Mouse (Mus musculus): ENCODE results near the gene Lrsam1. TPM values are rescaled to one million over a fixed set of nuclear protein-coding genes. Genes with fewer than 3 reads are reported as not detected.

The Lrsam1 gene
- total RNA-seq, 1 experiment from 2014 or later = 5.1 TPM

DNA sequence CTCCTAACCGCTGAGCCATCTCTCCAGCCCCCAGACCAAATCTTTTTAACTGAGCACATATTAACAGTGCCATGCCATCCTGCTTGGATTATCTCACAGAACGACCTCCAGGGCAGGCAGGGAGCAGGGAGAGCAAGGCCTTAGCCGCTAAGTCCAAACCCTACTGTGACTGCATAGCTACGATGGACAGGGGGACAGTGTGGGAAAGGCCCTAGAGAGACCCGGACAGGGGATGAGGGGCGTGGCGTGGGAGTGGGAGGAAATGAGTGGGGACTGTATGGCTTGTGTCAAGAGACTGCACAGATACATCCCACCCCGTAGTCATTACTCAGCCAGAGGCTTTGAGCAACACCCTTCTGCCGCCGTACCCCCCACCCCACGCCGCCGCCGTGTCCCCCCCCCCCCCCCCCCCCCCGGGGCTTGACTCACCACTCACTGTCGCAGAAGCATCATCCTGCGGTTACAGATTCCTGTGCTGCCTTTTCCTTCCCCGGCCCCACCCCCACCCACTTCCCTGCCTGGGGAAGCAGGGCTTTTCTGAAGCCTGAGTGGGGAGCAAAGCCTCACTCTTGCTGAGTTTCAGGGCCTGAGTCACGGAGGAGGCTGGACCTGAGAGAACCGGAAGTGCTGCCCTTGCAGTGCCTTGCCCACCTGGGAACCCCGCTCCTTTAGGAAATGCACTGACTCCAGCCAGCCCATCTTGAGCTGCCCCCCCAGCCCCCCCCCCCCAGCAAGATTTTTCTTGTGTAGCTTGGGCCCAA, 79.0 kb downstream of the Lrsam1 start:
- peak; percentile 43 to 47; a peak in 3 of 4 replicates for ATAC-seq (replicated peaks in 1 of 2; ENCODE audit: insufficient read depth in 1 of 2, low FRiP score in 2 of 2, low TSS enrichment in 1 of 2, low read depth in 1 of 2, poor library complexity in 2 of 2, severe bottlenecking in 2 of 2)

DNA sequence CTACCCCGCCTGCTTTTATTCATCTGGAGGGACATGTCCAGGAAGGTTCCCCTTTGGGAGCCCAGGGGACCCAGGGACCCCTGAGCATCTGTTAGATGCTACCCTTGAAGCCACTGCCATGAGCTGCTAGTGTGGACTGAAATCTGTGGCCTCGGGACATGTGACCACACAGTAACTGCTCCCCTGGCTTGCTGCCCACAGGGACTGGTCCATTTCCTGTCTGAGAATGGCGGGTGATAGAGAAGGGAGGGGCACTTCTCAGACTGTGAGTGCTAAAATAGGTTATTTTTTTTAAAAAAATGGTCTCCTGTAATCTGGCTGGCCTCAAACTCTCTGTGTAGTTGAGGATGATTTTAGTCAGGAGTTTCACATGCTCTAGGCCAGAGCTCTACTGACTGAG, 79.7 kb downstream of the Lrsam1 start:
- ATAC-seq (replicated peaks in 1 of 2; ENCODE audit: insufficient read depth in 1 of 2, low FRiP score in 2 of 2, low TSS enrichment in 1 of 2, low read depth in 1 of 2, poor library complexity in 2 of 2, severe bottlenecking in 2 of 2) = 0 out of 4 replicates have a peak, but pooled peaks of 1 of the 2 experiments have one; percentile 19

DNA sequence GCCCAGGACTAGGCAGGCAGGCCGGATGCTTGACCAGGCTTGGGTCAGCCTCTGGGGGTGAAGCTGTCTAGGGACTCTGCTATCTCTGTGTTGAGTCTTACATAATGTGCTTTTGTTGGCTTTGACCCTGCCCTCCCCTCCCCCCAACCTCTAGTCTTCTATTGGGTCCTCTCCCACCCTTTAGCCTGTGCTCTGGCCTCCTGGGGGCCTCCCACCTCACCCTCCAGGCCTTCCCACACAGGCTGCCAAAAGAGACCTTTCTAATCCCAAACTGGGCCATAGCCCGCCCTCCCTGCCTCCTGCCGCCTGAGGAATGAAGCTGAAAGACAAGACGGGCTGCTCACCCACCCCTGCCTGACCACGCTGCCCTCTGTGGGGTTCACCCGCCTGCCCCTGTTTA, 80.4 kb downstream of the Lrsam1 start:
- ATAC-seq (replicated peaks in 1 of 2; ENCODE audit: insufficient read depth in 1 of 2, low FRiP score in 2 of 2, low TSS enrichment in 1 of 2, low read depth in 1 of 2, poor library complexity in 2 of 2, severe bottlenecking in 2 of 2) = no peak

DNA sequence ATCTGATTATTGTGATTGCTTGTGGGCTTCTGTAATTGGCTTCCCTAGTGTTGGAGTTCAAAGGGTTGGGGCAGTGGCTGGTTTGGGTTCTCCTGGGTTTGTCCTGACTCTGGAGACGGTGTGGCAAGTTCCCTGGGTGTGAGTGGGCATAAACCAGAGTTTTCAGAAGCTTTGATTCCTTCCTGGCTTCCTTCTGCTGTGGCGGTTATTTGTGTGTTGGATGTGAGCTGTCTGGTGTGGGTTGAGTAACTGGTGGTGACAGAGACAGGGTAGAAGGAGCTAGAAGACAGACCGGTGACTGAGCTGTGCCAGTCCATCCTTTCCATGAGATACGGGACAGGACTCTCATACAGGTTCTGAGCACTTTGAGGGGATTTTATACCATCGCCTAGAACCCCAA, 81.8 kb downstream of the Lrsam1 start:
- no peak for ATAC-seq (replicated peaks in 1 of 2; ENCODE audit: insufficient read depth in 1 of 2, low FRiP score in 2 of 2, low TSS enrichment in 1 of 2, low read depth in 1 of 2, poor library complexity in 2 of 2, severe bottlenecking in 2 of 2)

DNA sequence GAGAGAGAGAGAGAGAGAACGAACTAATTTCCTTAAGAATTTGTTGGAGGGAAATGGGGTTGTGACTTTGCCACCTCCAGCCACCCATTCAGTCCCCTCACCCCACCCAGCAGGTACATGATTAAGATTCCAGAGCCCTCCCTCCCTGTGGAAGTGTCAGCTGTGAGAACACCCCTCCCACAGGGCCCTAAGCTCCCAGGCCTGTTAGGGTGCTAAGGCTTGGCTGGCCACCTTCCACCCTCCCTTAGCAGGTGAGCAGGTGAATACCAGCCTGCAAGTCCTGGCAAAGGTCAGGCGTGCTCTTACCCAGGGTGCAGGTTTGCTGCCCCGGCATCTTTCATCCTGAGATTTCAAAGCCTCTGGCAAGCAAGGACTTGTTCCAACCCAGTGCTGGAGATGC, 83.0 kb downstream of the Lrsam1 start:
- no peak for ATAC-seq (replicated peaks in 1 of 2; ENCODE audit: insufficient read depth in 1 of 2, low FRiP score in 2 of 2, low TSS enrichment in 1 of 2, low read depth in 1 of 2, poor library complexity in 2 of 2, severe bottlenecking in 2 of 2)

DNA sequence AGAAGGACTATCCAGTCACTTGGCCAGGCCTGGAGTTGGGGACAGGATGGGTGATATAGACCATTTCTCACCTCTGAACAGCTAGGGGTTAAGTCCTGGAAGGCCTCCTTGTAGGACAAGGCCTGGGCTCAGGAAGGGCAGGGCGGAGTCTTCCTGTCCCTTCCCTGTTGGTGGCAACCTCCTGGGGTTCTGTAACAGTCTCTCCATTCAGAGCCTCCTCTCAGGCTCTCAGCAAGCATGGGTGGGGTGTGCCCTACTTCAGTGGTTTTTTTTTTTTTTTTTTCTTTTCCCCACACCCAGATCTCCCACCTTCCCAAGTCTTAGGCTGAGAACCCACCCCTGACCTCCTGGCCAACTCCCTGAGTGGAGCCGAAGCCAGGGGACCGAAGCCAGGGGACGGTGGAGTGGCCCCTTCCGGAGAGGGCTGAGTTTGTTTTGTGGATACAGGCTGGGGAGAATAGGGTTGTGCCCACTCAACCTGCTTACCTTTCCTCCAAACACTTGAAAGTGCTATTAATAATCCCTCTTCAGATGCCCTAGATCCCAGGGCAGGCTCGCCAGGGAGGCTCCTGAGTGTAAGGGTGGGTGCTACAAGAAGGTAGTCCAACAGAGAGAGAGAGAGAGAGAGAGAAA, 83.5 kb downstream of the Lrsam1 start:
- no peak for ATAC-seq (replicated peaks in 1 of 2; ENCODE audit: insufficient read depth in 1 of 2, low FRiP score in 2 of 2, low TSS enrichment in 1 of 2, low read depth in 1 of 2, poor library complexity in 2 of 2, severe bottlenecking in 2 of 2)

DNA sequence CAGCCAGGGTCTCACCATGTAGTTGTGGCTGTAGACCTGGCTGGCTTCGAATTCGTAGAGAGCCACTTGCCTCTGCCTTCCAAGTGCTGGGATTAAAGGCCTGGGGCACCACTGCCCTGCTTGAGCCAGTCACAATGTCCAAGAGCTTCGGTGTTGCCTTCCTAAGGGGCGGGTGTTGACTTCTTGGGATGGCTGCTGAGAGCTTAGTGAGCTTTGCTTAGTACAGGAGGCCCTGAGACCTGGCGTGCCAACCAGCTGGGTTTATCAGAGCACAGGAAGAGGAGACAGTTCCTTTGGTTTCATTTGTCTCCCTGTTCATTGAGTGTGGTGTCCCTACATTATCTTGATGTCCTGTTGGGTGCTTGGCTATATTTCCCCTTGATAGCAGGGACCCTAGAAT, 84.1 kb downstream of the Lrsam1 start:
- no peak for ATAC-seq (replicated peaks in 1 of 2; ENCODE audit: insufficient read depth in 1 of 2, low FRiP score in 2 of 2, low TSS enrichment in 1 of 2, low read depth in 1 of 2, poor library complexity in 2 of 2, severe bottlenecking in 2 of 2)

DNA sequence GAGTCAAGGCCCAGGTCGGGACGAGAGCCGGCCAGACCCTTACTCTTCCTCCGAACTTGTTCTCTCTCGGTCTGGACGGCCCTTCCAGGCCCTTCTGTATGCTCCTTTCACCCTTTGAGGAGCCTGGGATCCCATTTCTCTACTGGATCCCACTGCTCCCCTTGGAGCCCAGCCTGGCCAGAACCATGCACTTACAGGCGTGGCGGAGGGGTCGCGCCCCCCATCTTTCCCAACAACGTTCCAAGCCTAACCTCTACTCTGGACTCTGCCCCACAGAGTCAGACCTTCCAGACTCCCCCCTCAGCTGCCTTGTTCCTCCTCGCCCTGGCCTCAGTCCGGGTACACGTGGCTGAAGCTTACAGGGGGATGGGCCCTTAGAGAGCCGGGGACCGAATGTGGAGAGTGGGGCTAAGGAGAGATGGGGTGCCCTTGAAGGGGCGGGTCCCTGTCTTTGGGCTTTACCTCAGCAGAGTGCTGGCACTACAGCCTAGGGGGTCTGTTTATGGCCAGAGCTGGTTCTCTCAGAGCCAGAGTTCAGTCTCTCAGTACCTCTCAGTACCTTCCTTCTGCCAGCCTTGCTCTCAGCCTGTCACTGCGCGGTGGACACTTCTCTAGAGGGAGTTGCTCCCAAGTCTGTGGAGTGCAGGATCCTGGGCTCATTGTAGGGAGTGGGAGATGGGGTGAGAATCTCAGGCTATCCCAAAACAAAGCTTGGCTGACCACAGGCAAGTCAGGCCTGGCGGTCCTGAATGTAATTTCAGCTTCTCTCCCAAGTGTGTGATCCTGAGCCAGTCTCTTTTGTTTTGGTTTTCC, 84.7 kb downstream of the Lrsam1 start:
- ATAC-seq (replicated peaks in 1 of 2; ENCODE audit: insufficient read depth in 1 of 2, low FRiP score in 2 of 2, low TSS enrichment in 1 of 2, low read depth in 1 of 2, poor library complexity in 2 of 2, severe bottlenecking in 2 of 2) = no peak

DNA sequence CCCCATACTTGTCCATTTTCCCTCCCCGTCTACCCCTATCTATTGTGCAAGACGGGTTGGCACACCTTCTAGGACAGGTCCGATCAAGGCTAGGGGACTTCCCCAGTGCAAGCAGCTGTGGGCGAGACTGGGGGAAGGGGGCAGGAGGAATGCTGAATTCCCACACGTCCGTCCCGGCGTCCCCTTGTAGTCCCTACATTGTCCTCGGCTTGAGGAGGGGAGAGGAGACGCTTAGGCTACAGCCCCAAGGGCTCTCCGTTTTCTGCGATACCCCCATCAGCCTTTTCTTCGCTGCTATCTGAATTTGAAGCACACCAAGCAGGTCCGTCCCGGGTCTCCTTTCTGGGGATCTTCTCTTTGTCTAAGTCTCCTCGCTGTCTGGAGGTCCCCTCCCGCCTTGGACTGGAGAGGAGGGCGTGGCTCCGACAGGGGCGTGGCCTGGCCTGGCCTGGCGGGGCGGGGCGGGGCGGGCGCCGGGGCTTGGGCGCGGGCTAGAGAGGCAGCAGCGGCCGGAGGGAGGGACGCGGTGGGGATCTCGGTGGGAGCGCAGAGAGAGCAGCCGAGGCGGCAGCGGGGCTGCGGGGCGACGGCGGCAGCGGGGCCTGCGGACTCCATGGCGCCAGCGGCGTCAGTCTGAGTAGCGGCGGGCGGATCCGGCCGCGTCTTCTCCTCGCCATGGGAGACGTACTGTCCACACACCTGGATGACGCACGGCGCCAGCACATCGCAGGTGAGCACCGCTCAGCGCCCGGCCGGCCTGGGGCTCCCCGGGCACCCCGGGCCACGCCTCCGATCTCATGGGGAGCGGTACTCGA, 85.5 kb downstream of the Lrsam1 start, which contains the start of gene Fam129b:
TSS of gene Fam129b (plus strand) at position 440 of the 815 bp plus-strand sequence.
- ATAC-seq (replicated peaks in 1 of 2; ENCODE audit: insufficient read depth in 1 of 2, low FRiP score in 2 of 2, low TSS enrichment in 1 of 2, low read depth in 1 of 2, poor library complexity in 2 of 2, severe bottlenecking in 2 of 2) = peak; percentile 54 to 65; a peak in 3 of 4 replicates

Other genes starting within 250 kb of the Lrsam1 start
- 68.8 and 74.9 TPM in 2 replicates for gene Cdk9, start 248.5 kb downstream of the Lrsam1 start, total RNA-seq (2017)
- 10.4 and 17.9 TPM in 2 replicates for gene Sh2d3c, start 240.6 kb downstream of the Lrsam1 start, total RNA-seq (2017)
- not detected in 2 replicates for gene 6330409D20Rik, start 220.6 kb downstream of the Lrsam1 start, total RNA-seq (2017)
- 17.8 and 23.3 TPM in 2 replicates for gene Tor2a, start 204.4 kb downstream of the Lrsam1 start, total RNA-seq (2017)
- gene Ttc16, start 186.0 kb downstream of the Lrsam1 start, total RNA-seq (2017) = not detected in 2 replicates
- gene Ptrh1, start 185.8 kb downstream of the Lrsam1 start, total RNA-seq (2017) = 1.5 and 2.8 TPM in 2 replicates
- not detected in 2 replicates for gene Cfap157, start 177.2 kb downstream of the Lrsam1 start, total RNA-seq (2017)
- gene Stxbp1, start 114.4 kb downstream of the Lrsam1 start, total RNA-seq (2017) = 5.2 and 6.2 TPM in 2 replicates
- 26.5 and 33.9 TPM in 2 replicates for gene Fam129b, start 85.5 kb downstream of the Lrsam1 start, total RNA-seq (2017)
- 2,548 and 2,599 TPM in 2 replicates for gene Rpl12, start 55 bp downstream of the Lrsam1 start, total RNA-seq (2017)
- gene Slc2a8, start 20.5 kb upstream of the Lrsam1 start, total RNA-seq (2017) = 0.88 and 5.0 TPM in 2 replicates
- 3.8 and 5.7 TPM in 2 replicates for gene Garnl3, start 170.0 kb upstream of the Lrsam1 start, total RNA-seq (2017)